Mouse (Mus musculus): Measurements from ENCODE around the gene Gm12695. TPM values are rescaled to one million over a fixed set of nuclear protein-coding genes. Genes with fewer than 3 reads are reported as not detected.

The Gm12695 gene
- total RNA-seq, 2 experiments from 2014 or later, result not detected

GRCm38 (mm10) chr4:96698218-96698561, 86.8 kb downstream of the Gm12695 start:
- no peak for DNase-seq

GRCm38 (mm10) chr4:96697511-96698217, 87.3 kb downstream of the Gm12695 start:
- DNase-seq, result no peak

GRCm38 (mm10) chr4:96696614-96697360, 88.2 kb downstream of the Gm12695 start:
- peak; percentile 33 to 40 for DNase-seq

DNA sequence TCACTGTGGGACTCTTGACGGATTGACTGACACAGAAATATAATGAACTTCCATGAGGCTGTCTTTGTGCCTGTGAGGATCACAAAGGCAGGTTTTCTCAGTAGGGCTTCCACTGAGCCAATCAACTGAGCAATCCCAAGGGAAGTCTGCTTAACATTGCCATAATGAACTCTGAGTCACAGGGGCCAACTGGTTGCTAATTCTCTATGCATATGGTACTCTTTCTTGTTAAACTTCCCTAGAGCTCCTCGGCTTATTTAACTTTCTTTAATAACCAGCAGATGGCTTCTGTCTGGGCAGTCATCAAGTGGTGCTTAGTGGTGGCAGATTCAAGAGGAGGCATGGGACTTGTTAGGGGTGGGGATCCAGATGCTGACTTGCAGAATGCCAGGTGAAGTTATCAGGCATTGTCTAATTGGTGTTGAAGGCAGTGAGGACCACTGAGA, 97.6 kb downstream of the Gm12695 start:
- DNase-seq, result no peak

DNA sequence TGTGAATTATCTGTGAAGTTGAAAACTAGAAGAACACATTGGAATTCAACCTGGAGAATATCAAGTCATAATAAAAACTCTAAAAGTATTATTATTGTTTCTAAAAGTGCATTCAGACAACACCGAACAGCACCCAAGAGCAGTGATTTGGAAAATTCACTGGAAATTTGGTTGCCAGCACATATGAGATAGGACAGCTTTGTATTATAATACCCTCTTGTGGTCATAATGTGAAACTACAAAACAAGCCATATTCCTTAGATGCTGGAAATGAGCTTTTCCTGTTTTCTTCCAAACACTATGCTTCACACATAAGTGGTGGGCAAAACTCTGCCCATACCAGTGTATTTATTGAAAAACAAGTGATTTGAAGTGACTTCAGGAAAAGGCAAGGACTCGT, 101.5 kb downstream of the Gm12695 start:
- DNase-seq, result no peak

GRCm38 (mm10) chr4:96680966-96681365, 104.0 kb downstream of the Gm12695 start:
- DNase-seq, result no peak

GRCm38 (mm10) chr4:96680233-96680632, 104.8 kb downstream of the Gm12695 start:
- DNase-seq, result peak; percentile 20 to 39

Other genes starting within 250 kb of the Gm12695 start
- 1 to 10 TPM; 5.8 to 6.6 TPM for gene Cyp2j6, start 231.5 kb downstream of the Gm12695 start, total RNA-seq (2021)
- 1 to 10 TPM in 1 of 2 experiments, under 1 TPM in 1; 0.89 to 1.6 TPM for gene Cyp2j9, start 193.6 kb downstream of the Gm12695 start, total RNA-seq (2021)
- not detected for gene Cyp2j5, start 121.0 kb downstream of the Gm12695 start, total RNA-seq (2021)

Data from adrenal gland, postnatal 36 days (tissue).